ENCODE assay signal across 16 mouse cellular contexts in genomic region chr9:26632891-26633650, GRCm38 (mm10).
A peak's percentile ranks its signal among the peaks of the same experiment; 100 is the strongest.
DNase-seq lines count a peak whose midpoint lies in the region; ATAC-seq and TF ChIP-seq lines count a peak whose summit lies in the region.
"Had no signal": no experiment of that assay in that cellular context is flagged by ENCODE, and none has a peak within 500 bp of the region (broad histone marks: within the 10 kb centered on the region; RNA-seq: fewer than 3 reads in every experiment).

No protein-coding gene starts in this region.

- H3K4me2 ChIP-seq in liver, embryonic 12.5 days = no peak overlapping the region
- H3K4me2 ChIP-seq in kidney, embryonic 16.5 days (replicated peaks; ENCODE audit: low read depth, low read length) = no peak overlapping the region
- H3K4me2 ChIP-seq: kidney, embryonic 15.5 days; stomach, embryonic 15.5 days had no signal

- H3K36me3 ChIP-seq in heart, adult 2 months (ENCODE audit: control insufficient read depth, insufficient read depth, low read length) = no peaks in the 10 kb centered on the region
- H3K36me3 ChIP-seq in liver, embryonic 12.5 days = no peaks in the 10 kb centered on the region
- no peaks in the 10 kb centered on the region for H3K36me3 ChIP-seq in kidney, embryonic 16.5 days (ENCODE audit: insufficient read depth, low read length)
- H3K36me3 ChIP-seq: kidney, embryonic 15.5 days; stomach, embryonic 15.5 days had no signal

- H3K27ac ChIP-seq in heart, adult 2 months = no peak overlapping the region
- H3K27ac ChIP-seq in cortical plate, adult 2 months (ENCODE audit: insufficient read depth, low read length) = no peak overlapping the region
- peak overlapping the region; percentile 50; the same call in 1 of the 2 replicates for H3K27ac ChIP-seq in left cerebral cortex, adult 2 months
- H3K27ac ChIP-seq in liver, embryonic 12.5 days = no peak overlapping the region
- no peak overlapping the region for H3K27ac ChIP-seq in kidney, embryonic 16.5 days (ENCODE audit: low read length)
- H3K27ac ChIP-seq: kidney, embryonic 15.5 days; stomach, embryonic 15.5 days had no signal

- H3K4me3 ChIP-seq in heart, adult 2 months = no peak overlapping the region
- no peak overlapping the region for H3K4me3 ChIP-seq in cortical plate, adult 2 months (ENCODE audit: insufficient read depth, low read length)
- no peak overlapping the region for H3K4me3 ChIP-seq in left cerebral cortex, adult 2 months
- no peak overlapping the region for H3K4me3 ChIP-seq in liver, embryonic 12.5 days
- no peak overlapping the region for H3K4me3 ChIP-seq in kidney, embryonic 16.5 days (ENCODE audit: low read length)
- H3K4me3 ChIP-seq: kidney, embryonic 15.5 days; myocyte; stomach, embryonic 15.5 days had no signal

- no peak for ATAC-seq in liver, embryonic 12.5 days
- no peak for ATAC-seq in kidney, embryonic 16.5 days (ENCODE audit: low FRiP score, low TSS enrichment)
- ATAC-seq: forebrain, embryonic 14.5 days had no signal

- no peaks in the 10 kb centered on the region for H3K27me3 ChIP-seq in heart, adult 2 months (ENCODE audit: control insufficient read depth, insufficient read depth, low read length)
- H3K27me3 ChIP-seq in liver, embryonic 12.5 days (replicated peaks) = no peaks in the 10 kb centered on the region
- H3K27me3 ChIP-seq in kidney, embryonic 16.5 days (ENCODE audit: insufficient read depth, low read length) = no peaks in the 10 kb centered on the region
- H3K27me3 ChIP-seq: kidney, embryonic 15.5 days; stomach, embryonic 15.5 days had no signal

- H3K9ac ChIP-seq in heart, adult 2 months (ENCODE audit: low read depth, low read length) = no peak overlapping the region
- no peak overlapping the region for H3K9ac ChIP-seq in liver, embryonic 12.5 days
- H3K9ac ChIP-seq in kidney, embryonic 16.5 days (replicated peaks; ENCODE audit: low read length) = no peak overlapping the region
- H3K9ac ChIP-seq: kidney, embryonic 15.5 days; stomach, embryonic 15.5 days had no signal

- H3K4me1 ChIP-seq in heart, adult 2 months (ENCODE audit: control insufficient read depth, insufficient read depth, low read length) = no peaks in the 10 kb centered on the region
- H3K4me1 ChIP-seq in cortical plate, adult 2 months (ENCODE audit: control insufficient read depth, insufficient read depth, low read length) = peaks cover 5% of the 10 kb centered on the region
- H3K4me1 ChIP-seq in liver, embryonic 12.5 days = no peaks in the 10 kb centered on the region
- H3K4me1 ChIP-seq in kidney, embryonic 16.5 days (ENCODE audit: insufficient read depth, low read length) = no peaks in the 10 kb centered on the region
- H3K4me1 ChIP-seq: kidney, embryonic 15.5 days; stomach, embryonic 15.5 days had no signal

- 0 out of 2 replicates have a peak, but pooled peaks have one; percentile 17 for TF ChIP-seq CTCF in heart, adult 2 months (IDR thresholded peaks at IDR 0.05)
- TF ChIP-seq CTCF in cortical plate, adult 2 months (IDR thresholded peaks at IDR 0.05; ENCODE audit: extremely low read depth, insufficient read depth, low read length) = peak; percentile 30; the same call in 1 of the 2 replicates
- TF ChIP-seq CTCF in left cerebral cortex, adult 2 months (IDR thresholded peaks at IDR 0.05) = peak; percentile 46

- WGBS in heart, adult 2 months = 85% methylated on average over 8 of the region's 8 CpGs
- WGBS in liver, embryonic 12.5 days (ENCODE audit: insufficient replicate concordance) = 72% methylated on average over 8 of the region's 8 CpGs
- 89% methylated on average over 8 of the region's 8 CpGs for WGBS in kidney, embryonic 16.5 days

- TF ChIP-seq POLR2A in heart, adult 2 months (IDR thresholded peaks at IDR 0.05; ENCODE audit: insufficient read depth, low read depth, low read length) = no peak
- no peak for TF ChIP-seq POLR2A in cortical plate, adult 2 months (IDR thresholded peaks at IDR 0.05; ENCODE audit: extremely low read depth, insufficient read depth, low read length)

- intact Hi-C loops in heart, adult 2 months (cut with DNase I) = no loop called here
- intact Hi-C loops in left cerebral cortex, adult 2 months (cut with DNase I) = loop anchor here (1.0 to 10.0 kb wide), 6 partner anchors 68 to 938 kb away; no protein-coding TSS in a partner anchor

- TF ChIP-seq EP300 in heart, adult 2 months (IDR thresholded peaks at IDR 0.05; ENCODE audit: insufficient read depth, low read depth, low read length) = no peak

- H3K9me3 ChIP-seq in liver, embryonic 12.5 days (replicated peaks) = no peaks in the 10 kb centered on the region
- no peaks in the 10 kb centered on the region for H3K9me3 ChIP-seq in kidney, embryonic 16.5 days (ENCODE audit: low read length)
- H3K9me3 ChIP-seq: kidney, embryonic 15.5 days; stomach, embryonic 15.5 days had no signal

- DNase-seq in heart, adult 2 months = no peak
- no peak for DNase-seq in heart, postnatal 4 days
- DNase-seq in left cerebral cortex, adult 2 months (ENCODE audit: extremely low spot score in 1 of 2, low spot score in 2 of 2) = peak; percentile 50 to 55
- DNase-seq in right cerebral cortex, postnatal 25 days = peak; percentile 51
- no peak for DNase-seq in cerebellum, adult 9-11 months
- DNase-seq: adrenal gland, adult 8-10 months; heart, adult 18-20 months; heart, postnatal 14 days; thymus, postnatal 25 days had no signal

- H3K79me2 ChIP-seq in heart, adult 2 months (replicated peaks; ENCODE audit: control insufficient read depth, insufficient read depth, low read length) = no peaks in the 10 kb centered on the region

Comparison
In these comparisons a context has a peak if more than half of its experiments do, and no peak if none do; other contexts are left out.
1. DNase-seq: peak in left cerebral cortex, adult 2 months (2 of 2) and right cerebral cortex, postnatal 25 days (single experiment); none in heart, adult 2 months (0 of 2), heart, postnatal 4 days (single experiment) and cerebellum, adult 9-11 months (single experiment).
2. Peak in every context shown above with its lines, with median percentiles within 50 percentile points of each other: CTCF ChIP-seq.